Mouse (Mus musculus) lung, postnatal 25 days (tissue): Measurements from ENCODE around the gene Gm6164.
"Not testable (repeated sequence)": the region's sequence is repeated elsewhere in the genome, so short reads cannot be mapped to it uniquely, and the experiment has no call there.

Experiments used
- DNase-seq: peaks from one replicate; pipeline ENCODE4 v3.0.0; 2022; ENCODE audit warnings: low spot score

Gene Gm6164

GRCm38 (mm10) chr7:20205507-20205906, at the start of gene Gm6164:
Gene Gm6164, minus strand, starts transcription at chr7:20205607.
- not testable (repeated sequence) for DNase-seq

GRCm38 (mm10) chr7:20233728-20234127, 28.3 kb upstream of the Gm6164 start, which contains the start of gene Gm4498:
Gene Gm4498, minus strand, starts transcription at chr7:20233828.
- not testable (repeated sequence) for DNase-seq

- DNase-seq = not testable (repeated sequence)
Observed at GRCm38 (mm10) chr7:20193410-20193809, 12.0 kb downstream of the Gm6164 start, which contains the start of gene Vmn1r95. Gene Vmn1r95, plus strand, starts transcription at chr7:20193710.

GRCm38 (mm10) chr7:20168277-20168676, 37.1 kb downstream of the Gm6164 start, which contains the start of gene Vmn1r94:
Gene Vmn1r94, minus strand, starts transcription at chr7:20168377.
- not testable (repeated sequence) for DNase-seq
